Mouse (Mus musculus): ENCODE measurements around the gene Zfp282. TPM values are rescaled to one million over a fixed set of nuclear protein-coding genes. Genes with fewer than 3 reads are reported as not detected.

Gene Zfp282
- polyA plus RNA-seq, 2 experiments: 19.7 to 20.2 TPM

- no peak for TF ChIP-seq POLR2A (IDR thresholded peaks at IDR 0.05; ENCODE audit: borderline replicate concordance, extremely low read depth, insufficient read depth, insufficient read length)
- Histone ChIP-seq H3K27me3 (ENCODE audit: control insufficient read depth, insufficient read depth, low read length) (no peaks in the 10 kb centered on the region), H3K9ac (ENCODE audit: low read depth, low read length, severe bottlenecking) (peak overlapping the region; percentile 91), H3K4me1 (ENCODE audit: control insufficient read depth, insufficient read depth, low read length) (peaks cover 11% of the 10 kb centered on the region), H3K36me3 (ENCODE audit: control insufficient read depth, insufficient read depth, low read length) (no peaks in the 10 kb centered on the region), H3K27ac (replicated peaks; ENCODE audit: low read depth, low read length) (peak overlapping the region; percentile 97), H3K4me2 (replicated peaks; ENCODE audit: low read depth, low read length, severe bottlenecking) (peak overlapping the region; percentile 80), H3K9me3 (ENCODE audit: control insufficient read depth, low read length) (no peaks in the 10 kb centered on the region), H3K4me3 (replicated peaks; ENCODE audit: low read length) (peak overlapping the region; percentile 86)
- ATAC-seq (ENCODE audit: low FRiP score, low read depth) (no peak; the same call in 1 of the 2 replicates), DNase-seq (ENCODE audit: low spot score) (no peak)
- WGBS: 27% methylated on average over 11 of the region's 11 CpGs
Measured at GRCm38 (mm10) chr6:47919646-47920446, 42.8 kb downstream of the Zfp282 start.

DNA sequence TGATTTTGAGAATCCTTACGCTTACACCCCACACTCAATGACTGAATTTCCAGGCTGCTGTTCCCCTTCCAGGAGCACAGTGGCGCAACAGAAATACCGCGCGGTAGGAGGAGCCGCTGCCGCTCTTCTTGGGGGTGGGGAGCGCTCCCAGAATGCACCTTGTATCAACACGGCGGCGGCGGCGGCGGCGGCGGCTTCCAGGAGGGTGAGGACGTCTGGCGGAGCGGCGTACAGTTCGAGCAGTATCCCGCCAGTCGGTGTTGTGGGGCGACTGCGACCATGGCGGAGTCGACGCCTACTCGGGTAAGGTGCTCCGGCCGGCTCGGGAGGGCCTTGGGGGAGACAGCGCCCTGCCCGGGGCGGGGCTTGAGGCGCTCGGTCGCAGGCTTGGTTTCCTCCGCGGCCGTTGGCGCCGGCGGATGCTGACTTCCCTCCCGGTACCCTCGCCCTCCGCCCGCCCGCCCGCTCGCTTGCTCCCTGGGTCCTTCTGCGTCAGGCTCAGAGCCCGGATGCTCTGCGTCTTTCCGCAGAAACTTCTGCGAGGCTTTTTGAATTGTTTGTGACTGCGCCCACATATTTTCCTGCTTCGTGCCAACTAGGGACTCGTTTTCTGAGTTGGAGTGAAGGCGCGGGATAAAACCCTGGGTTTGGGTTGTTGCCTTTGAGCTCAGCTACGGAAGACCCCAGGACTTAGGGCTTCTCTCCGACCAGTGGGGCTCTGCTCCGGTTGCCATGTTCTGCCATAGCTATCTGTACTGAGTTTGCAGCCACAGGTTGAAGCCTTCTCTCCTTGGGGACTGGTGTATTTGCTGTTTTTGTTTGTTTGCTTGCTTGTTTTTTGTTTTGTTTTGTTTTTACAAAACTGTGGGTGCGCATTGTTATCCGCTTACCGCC lies 43.7 kb downstream of the Zfp282 start, which contains the start of gene Zfp212:
Gene Zfp212 (plus strand): TSS at position 30 of the 894 bp plus-strand sequence.
- H3K27ac ChIP-seq (replicated peaks; ENCODE audit: low read depth, low read length): peak within 1 kb of the TSS; percentile 97
- DNase-seq (ENCODE audit: low spot score) (peak; percentile 94), ATAC-seq (ENCODE audit: low FRiP score, low read depth) (peak; percentile 94)
- peak within 1 kb of the TSS; percentile 91 for H3K9ac ChIP-seq (ENCODE audit: low read depth, low read length, severe bottlenecking)
- peaks cover 11% of the 10 kb centered on the region for H3K4me1 ChIP-seq (ENCODE audit: control insufficient read depth, insufficient read depth, low read length)
- H3K9me3 ChIP-seq (ENCODE audit: control insufficient read depth, low read length): no peaks in the 10 kb centered on the region
- H3K36me3 ChIP-seq (ENCODE audit: control insufficient read depth, insufficient read depth, low read length): no peaks in the 10 kb centered on the region
- peak within 1 kb of the TSS; percentile 80 for H3K4me2 ChIP-seq (replicated peaks; ENCODE audit: low read depth, low read length, severe bottlenecking)
- TF ChIP-seq POLR2A (IDR thresholded peaks at IDR 0.05; ENCODE audit: borderline replicate concordance, extremely low read depth, insufficient read depth, insufficient read length): 0 out of 2 replicates have a peak, but pooled peaks have one; percentile 36
- peak within 1 kb of the TSS; percentile 86 for H3K4me3 ChIP-seq (replicated peaks; ENCODE audit: low read length)
- WGBS: 1% methylated on average over 42 of the region's 67 CpGs
- no peaks in the 10 kb centered on the region for H3K27me3 ChIP-seq (ENCODE audit: control insufficient read depth, insufficient read depth, low read length)

GRCm38 (mm10) chr6:47942461-47942860 lies 65.5 kb downstream of the Zfp282 start:
- no peak for DNase-seq (ENCODE audit: low spot score)
- Histone ChIP-seq H3K9me3 (ENCODE audit: control insufficient read depth, low read length) (no peaks in the 10 kb centered on the region), H3K36me3 (ENCODE audit: control insufficient read depth, insufficient read depth, low read length) (peaks cover 11% of the 10 kb centered on the region), H3K4me2 (replicated peaks; ENCODE audit: low read depth, low read length, severe bottlenecking) (peak overlapping the region; percentile 83), H3K27ac (replicated peaks; ENCODE audit: low read depth, low read length) (no peak overlapping the region), H3K9ac (ENCODE audit: low read depth, low read length, severe bottlenecking) (peak overlapping the region; percentile 91), H3K4me3 (replicated peaks; ENCODE audit: low read length) (peak overlapping the region; percentile 49), H3K27me3 (ENCODE audit: control insufficient read depth, insufficient read depth, low read length) (no peaks in the 10 kb centered on the region), H3K4me1 (ENCODE audit: control insufficient read depth, insufficient read depth, low read length) (0 out of 2 replicates have a peak, but pooled peaks cover 4% of the 10 kb centered on the region)
- 56% methylated on average over 12 of the region's 12 CpGs for WGBS
- ATAC-seq (ENCODE audit: low FRiP score, low read depth): no peak
- no peak for TF ChIP-seq POLR2A (IDR thresholded peaks at IDR 0.05; ENCODE audit: borderline replicate concordance, extremely low read depth, insufficient read depth, insufficient read length)

GRCm38 (mm10) chr6:47943021-47943691 lies 66.2 kb downstream of the Zfp282 start:
- WGBS: 11% methylated on average over 44 of the region's 64 CpGs
- Histone ChIP-seq H3K9me3 (ENCODE audit: control insufficient read depth, low read length) (no peaks in the 10 kb centered on the region), H3K4me1 (ENCODE audit: control insufficient read depth, insufficient read depth, low read length) (0 out of 2 replicates have a peak, but pooled peaks cover 4% of the 10 kb centered on the region), H3K4me3 (replicated peaks; ENCODE audit: low read length) (peak overlapping the region; percentile 49), H3K27me3 (ENCODE audit: control insufficient read depth, insufficient read depth, low read length) (no peaks in the 10 kb centered on the region), H3K27ac (replicated peaks; ENCODE audit: low read depth, low read length) (peak overlapping the region; percentile 76), H3K9ac (ENCODE audit: low read depth, low read length, severe bottlenecking) (peak overlapping the region; percentile 91), H3K36me3 (ENCODE audit: control insufficient read depth, insufficient read depth, low read length) (peaks cover 13% of the 10 kb centered on the region), H3K4me2 (replicated peaks; ENCODE audit: low read depth, low read length, severe bottlenecking) (peak overlapping the region; percentile 83)
- peak; percentile 25 for DNase-seq (ENCODE audit: low spot score)
- no peak for TF ChIP-seq POLR2A (IDR thresholded peaks at IDR 0.05; ENCODE audit: borderline replicate concordance, extremely low read depth, insufficient read depth, insufficient read length)
- ATAC-seq (ENCODE audit: low FRiP score, low read depth): peak; percentile 89

All from limb, embryonic 14.5 days (tissue).